Mouse (Mus musculus): ENCODE measurements around the gene Atl2.

DNA sequence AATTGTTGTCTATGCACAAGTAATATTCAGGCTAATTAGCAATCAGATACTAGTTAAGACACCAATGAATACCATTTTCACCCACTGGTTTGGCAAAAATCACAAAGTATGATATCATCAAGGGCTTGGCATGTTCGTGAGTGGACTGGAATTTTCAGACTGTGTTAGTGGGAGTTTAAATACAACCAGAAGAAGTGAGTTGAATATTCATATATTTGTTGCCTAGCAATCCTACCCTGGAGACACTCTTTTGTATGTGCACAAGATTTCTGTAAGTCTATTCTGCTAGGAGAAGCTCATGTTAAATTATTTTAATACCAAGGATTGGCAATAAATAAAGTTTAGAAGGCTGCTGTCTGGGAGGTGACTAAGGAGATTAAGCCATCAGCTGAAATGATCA is 71.5 kb downstream of the Atl2 start:
- no peak for TF ChIP-seq GATA1 (IDR thresholded peaks at IDR 0.05; ENCODE audit: borderline replicate concordance, low read length)
- no peak for TF ChIP-seq FLI1 (IDR thresholded peaks at IDR 0.05; ENCODE audit: low read length)
